9 mouse cellular contexts compared by ENCODE assay signal in the genomic region with DNA sequence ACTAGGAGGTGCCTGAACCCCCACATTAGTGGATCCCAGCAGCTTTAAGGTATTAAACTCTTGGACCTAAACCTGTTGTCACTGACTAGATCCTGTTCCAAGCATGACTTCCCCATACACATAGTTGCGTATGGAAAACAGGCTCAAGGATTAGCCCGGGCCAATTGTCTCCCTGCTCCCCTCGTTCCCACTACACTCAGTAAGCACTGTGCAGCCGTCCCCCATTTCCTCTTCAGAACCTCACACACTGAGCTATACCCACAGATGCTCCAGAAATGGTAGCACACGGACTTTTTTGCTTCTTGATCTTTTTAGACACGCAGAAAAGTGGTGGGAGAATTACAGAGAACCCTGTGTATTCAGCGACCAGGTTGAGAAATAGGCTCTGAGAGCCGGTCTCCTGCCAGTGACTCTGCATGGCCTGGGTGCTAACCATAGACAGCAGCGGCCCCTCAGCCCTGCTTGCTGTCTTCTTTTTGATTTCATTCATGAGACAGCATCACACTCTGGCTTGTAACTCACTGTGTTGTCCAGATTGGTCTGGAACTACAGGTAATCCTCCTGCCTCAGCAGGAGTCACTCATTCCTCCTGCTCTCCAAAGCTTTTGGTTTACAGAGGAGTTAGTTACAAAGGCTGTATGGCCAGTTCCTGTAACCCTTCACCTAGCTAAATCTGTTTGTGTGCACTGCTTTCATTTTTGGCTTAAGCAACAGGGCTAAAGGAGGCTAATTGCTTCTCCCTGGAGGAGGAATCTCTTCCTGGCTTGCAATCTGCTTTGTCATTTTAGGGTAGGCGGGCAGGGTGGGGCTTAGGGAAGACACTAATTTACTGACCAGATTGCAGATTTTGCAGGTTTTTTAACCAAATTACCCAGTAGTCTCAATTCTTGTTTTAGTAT. TPM values are rescaled to one million over a fixed set of nuclear protein-coding genes. Genes with fewer than 3 reads are reported as not detected.
A peak's percentile ranks its signal among the peaks of the same experiment; 100 is the strongest.
DNase-seq lines count a peak whose midpoint lies in the region; ATAC-seq lines count a peak whose summit lies in the region.
"Had no signal": no experiment of that assay in that cellular context is flagged by ENCODE, and none has a peak within 500 bp of the region (broad histone marks: within the 10 kb centered on the region; RNA-seq: fewer than 3 reads in every experiment).

No protein-coding gene starts in this region.

- intact Hi-C loops in heart, postnatal 10 days (cut with DNase I): no loop called here

- H3K27ac ChIP-seq in heart, embryonic 11.5 days (ENCODE audit: low read depth, low read length): no peak overlapping the region
- H3K27ac ChIP-seq in midbrain, embryonic 16.5 days (ENCODE audit: low read length): no peak overlapping the region
- H3K27ac ChIP-seq in midbrain, embryonic 15.5 days: no peak overlapping the region

- H3K4me1 ChIP-seq in heart, embryonic 11.5 days (ENCODE audit: control insufficient read depth, insufficient read depth, low read length): peaks cover 42% of the 10 kb centered on the region
- H3K4me1 ChIP-seq in midbrain, embryonic 16.5 days (ENCODE audit: control insufficient read depth, insufficient read depth, low read length): peaks cover 88% of the 10 kb centered on the region
- peaks cover 91% of the 10 kb centered on the region for H3K4me1 ChIP-seq in midbrain, embryonic 15.5 days

- no peaks in the 10 kb centered on the region for H3K27me3 ChIP-seq in heart, embryonic 11.5 days (ENCODE audit: control insufficient read depth, insufficient read depth, low read length)
- H3K27me3 ChIP-seq in midbrain, embryonic 16.5 days (ENCODE audit: control insufficient read depth, insufficient read depth, low read depth, low read length): no peaks in the 10 kb centered on the region
- H3K27me3 ChIP-seq in midbrain, embryonic 15.5 days (replicated peaks): no peaks in the 10 kb centered on the region

- WGBS in heart, embryonic 11.5 days (ENCODE audit: insufficient replicate concordance): 84% methylated on average over 10 of the region's 10 CpGs
- 62% methylated on average over 10 of the region's 10 CpGs for WGBS in midbrain, embryonic 16.5 days
- 72% methylated on average over 10 of the region's 10 CpGs for WGBS in midbrain, embryonic 15.5 days

- H3K9me3 ChIP-seq in heart, embryonic 11.5 days (replicated peaks; ENCODE audit: control insufficient read depth, low read length): no peaks in the 10 kb centered on the region
- no peaks in the 10 kb centered on the region for H3K9me3 ChIP-seq in midbrain, embryonic 16.5 days (replicated peaks; ENCODE audit: control insufficient read depth, low read length, poor library complexity, severe bottlenecking)
- no peaks in the 10 kb centered on the region for H3K9me3 ChIP-seq in midbrain, embryonic 15.5 days

- H3K9ac ChIP-seq in heart, embryonic 11.5 days (ENCODE audit: low read depth, low read length): no peak overlapping the region
- peak overlapping the region; percentile 13; the same call in 1 of the 2 replicates for H3K9ac ChIP-seq in midbrain, embryonic 16.5 days (ENCODE audit: low read depth, low read length)
- no peak overlapping the region for H3K9ac ChIP-seq in midbrain, embryonic 15.5 days

- ATAC-seq in heart, embryonic 11.5 days (replicated peaks; ENCODE audit: insufficient number of reproducible peaks, low FRiP score, low TSS enrichment): no peak
- no peak for ATAC-seq in midbrain, embryonic 16.5 days
- ATAC-seq in midbrain, embryonic 15.5 days (replicated peaks): no peak
- ATAC-seq in megakaryocyte-erythroid progenitor cell, adult 5-6 weeks (replicated peaks; ENCODE audit: low FRiP score, low TSS enrichment, poor library complexity, severe bottlenecking): no peak

- DNase-seq in heart, adult 11 months: peak; percentile 98
- DNase-seq in heart, postnatal 10 days: peak; percentile 46 to 64
- DNase-seq in thymus, postnatal 0 days (ENCODE audit: low spot score): peak; percentile 54
- DNase-seq in ovary, postnatal 36 days (ENCODE audit: low spot score): no peak
- DNase-seq: kidney, postnatal 10 days had no signal

- H3K4me2 ChIP-seq in heart, embryonic 11.5 days: no peak overlapping the region
- H3K4me2 ChIP-seq in midbrain, embryonic 16.5 days (ENCODE audit: low read length): no peak overlapping the region
- H3K4me2 ChIP-seq in midbrain, embryonic 15.5 days: no peak overlapping the region

- H3K4me3 ChIP-seq in heart, embryonic 11.5 days (ENCODE audit: low read depth, low read length): no peak overlapping the region
- H3K4me3 ChIP-seq in midbrain, embryonic 16.5 days (ENCODE audit: low read depth, low read length): no peak overlapping the region
- H3K4me3 ChIP-seq in midbrain, embryonic 15.5 days: no peak overlapping the region

- H3K36me3 ChIP-seq in heart, embryonic 11.5 days (ENCODE audit: control insufficient read depth, insufficient read depth, low read length): no peaks in the 10 kb centered on the region
- no peaks in the 10 kb centered on the region for H3K36me3 ChIP-seq in midbrain, embryonic 16.5 days (ENCODE audit: control insufficient read depth, insufficient read depth, low read length)
- H3K36me3 ChIP-seq in midbrain, embryonic 15.5 days (replicated peaks): no peaks in the 10 kb centered on the region

RNA-seq across cellular contexts. Expression of a gene that starts 4.9 kb away (rescaled TPM):
- polyA plus RNA-seq in heart, embryonic 11.5 days (2014; fragmentation: Nextera tagmentation; extraction: Ambion mirVana): 68.5 and 78.1 TPM in 2 replicates
- 204 and 235 TPM in 2 replicates for polyA plus RNA-seq in midbrain, embryonic 16.5 days (2015; fragmentation: Nextera tagmentation; extraction: Ambion mirVana)
- polyA plus RNA-seq in midbrain, embryonic 15.5 days (2015; fragmentation: Nextera tagmentation; extraction: Ambion mirVana): 169 and 192 TPM in 2 replicates
- total RNA-seq in heart, postnatal 10 days (2021): 100 to 1,000 TPM; 806 to 812 TPM
- polyA plus RNA-seq in thymus, postnatal 0 days (2015; fragmentation: Nextera tagmentation; extraction: Ambion mirVana): 203 and 207 TPM in 2 replicates
- 82.8 and 89.3 TPM in 2 replicates for total RNA-seq in megakaryocyte-erythroid progenitor cell, adult 5-6 weeks (2014; fragmentation: Nextera tagmentation)
- 84.3 and 86.1 TPM in 2 replicates for total RNA-seq in megakaryocyte-erythroid progenitor cell, adult 5-6 weeks (2017)
